Mouse (Mus musculus): Measurements from ENCODE around the gene Olfr392. TPM values are rescaled to one million over a fixed set of nuclear protein-coding genes. Genes with fewer than 3 reads are reported as not detected.

The Olfr392 gene
- total RNA-seq (2021) = not detected
- long read RNA-seq, experiment 1 = 0 reads
- long read RNA-seq, experiment 2 = 0 reads

DNA sequence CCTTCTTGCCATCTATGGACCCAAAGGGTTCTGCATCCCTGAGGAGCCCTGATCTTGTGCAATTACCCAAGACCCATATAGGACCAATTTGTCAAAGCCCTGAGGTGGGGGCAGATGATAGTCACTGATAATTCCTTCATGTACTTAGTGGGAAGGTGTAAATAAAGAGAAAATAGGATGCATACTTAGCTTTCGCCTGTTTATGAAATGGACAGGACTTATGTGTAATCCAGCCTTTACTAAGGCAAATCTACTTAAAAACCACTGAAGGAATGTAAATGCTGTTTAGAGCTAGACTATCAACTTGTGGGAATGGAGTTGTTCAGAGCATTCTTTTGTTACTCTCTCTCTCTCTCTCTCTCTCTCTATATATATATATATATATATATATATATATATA, at the start of gene Olfr392:
Gene Olfr392 (minus strand): TSS at position 101 of the 400 bp plus-strand sequence.
- no peak for DNase-seq (ENCODE audit: low spot score)

DNA sequence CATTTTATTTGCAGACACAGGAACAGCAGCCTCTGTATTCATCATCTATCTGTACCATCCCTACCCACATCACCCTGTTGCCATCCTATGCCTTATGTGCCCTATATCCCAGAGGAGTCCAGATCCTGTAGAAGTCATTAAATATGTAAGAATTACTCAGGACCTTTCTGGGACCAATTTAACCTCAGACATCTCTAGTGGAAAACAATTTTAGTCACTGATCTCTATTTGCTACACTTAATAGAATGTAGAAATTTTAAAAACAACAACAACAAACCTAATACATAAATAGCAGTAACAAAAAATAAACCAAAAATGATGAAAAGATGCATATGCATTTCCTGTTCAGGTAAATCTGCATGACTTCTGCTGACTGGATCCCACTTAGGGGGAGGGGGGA, 34.5 kb upstream of the Olfr392 start, which contains the start of gene Olfr393:
Gene Olfr393 (minus strand): TSS at position 101 of the 400 bp plus-strand sequence.
- no peak for DNase-seq (ENCODE audit: low spot score)

GRCm38 (mm10) chr11:73802952-73803351, 13.9 kb downstream of the Olfr392 start, which contains the start of gene Olfr391-ps:
Olfr391-ps (minus strand) TSS chr11:73803052.
- no peak for DNase-seq (ENCODE audit: low spot score)

DNA sequence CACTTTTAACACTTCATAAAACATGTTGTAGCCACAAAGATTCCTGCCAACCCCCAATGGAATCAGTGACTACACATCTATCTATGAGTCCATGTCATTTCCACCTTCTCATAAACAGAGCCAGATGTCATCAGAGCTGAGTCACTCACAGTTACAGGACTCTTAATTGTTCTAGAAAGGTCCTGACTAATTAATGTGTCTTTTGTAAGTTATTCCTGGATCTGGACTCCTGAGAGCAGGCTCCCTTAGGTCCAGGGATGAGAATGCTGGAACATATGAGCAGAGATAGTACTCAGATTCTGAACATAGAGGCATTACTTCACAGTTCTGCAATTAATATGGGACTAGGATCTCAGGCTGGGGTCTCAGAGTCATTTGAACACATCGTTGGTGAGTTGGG, 34.2 kb downstream of the Olfr392 start, which contains the start of gene Olfr390:
Gene Olfr390 (plus strand): TSS at position 301 of the 400 bp plus-strand sequence.
- DNase-seq (ENCODE audit: low spot score) = no peak

- no peak for DNase-seq (ENCODE audit: low spot score)
Measured at GRCm38 (mm10) chr11:73780613-73781012, 36.2 kb downstream of the Olfr392 start, which contains the start of gene Olfr389. Olfr389 (minus strand) TSS chr11:73780713.

Other genes with a start within 250 kb of the Olfr392 start
- gene Olfr385, start 224.0 kb downstream of the Olfr392 start, total RNA-seq (2021) = not detected
- not detected for gene Olfr384, start 218.5 kb downstream of the Olfr392 start, total RNA-seq (2021)
- gene Zfp735, start 128.3 kb downstream of the Olfr392 start, total RNA-seq (2021) = not detected
- gene Olfr389, start 36.3 kb downstream of the Olfr392 start, total RNA-seq (2021) = not detected
- not detected for gene Olfr390, start 34.1 kb downstream of the Olfr392 start, total RNA-seq (2021)
- not detected for gene Olfr391-ps, start 14.0 kb downstream of the Olfr392 start, total RNA-seq (2021)
- not detected for gene Olfr393, start 34.4 kb upstream of the Olfr392 start, total RNA-seq (2021)
- gene Olfr394, start 73.7 kb upstream of the Olfr392 start, total RNA-seq (2021) = not detected
- gene Olfr395, start 92.2 kb upstream of the Olfr392 start, total RNA-seq (2021) = not detected
- not detected for gene Olfr23, start 119.6 kb upstream of the Olfr392 start, total RNA-seq (2021)
- gene Olfr397, start 143.8 kb upstream of the Olfr392 start, total RNA-seq (2021) = not detected
- not detected for gene Olfr398, start 173.4 kb upstream of the Olfr392 start, total RNA-seq (2021)
- gene Olfr139, start 239.5 kb upstream of the Olfr392 start, total RNA-seq (2021) = not detected
- gene Olfr399, start 239.6 kb upstream of the Olfr392 start, total RNA-seq (2021) = not detected